Mouse (Mus musculus) bone marrow, adult 2 months (tissue): Measurements from ENCODE around the gene Arhgef40.

ENCODE experiments used
- CTCF ChIP-seq: fragments of 200-500 bp; IDR thresholded peaks from 2 replicates; pipeline ENCODE4 v1.5.1; 2011; ENCODE audit warnings: low read length, control low read depth; ENCODE audit not compliant: control insufficient read depth, insufficient read depth
- POLR2A ChIP-seq: fragments of 200-500 bp; IDR thresholded peaks from 2 replicates; pipeline ENCODE4 v1.6.1; 2011; ENCODE audit warnings: low read depth, mild to moderate bottlenecking, control low read depth, low read length, borderline replicate concordance; ENCODE audit not compliant: control insufficient read depth

DNA sequence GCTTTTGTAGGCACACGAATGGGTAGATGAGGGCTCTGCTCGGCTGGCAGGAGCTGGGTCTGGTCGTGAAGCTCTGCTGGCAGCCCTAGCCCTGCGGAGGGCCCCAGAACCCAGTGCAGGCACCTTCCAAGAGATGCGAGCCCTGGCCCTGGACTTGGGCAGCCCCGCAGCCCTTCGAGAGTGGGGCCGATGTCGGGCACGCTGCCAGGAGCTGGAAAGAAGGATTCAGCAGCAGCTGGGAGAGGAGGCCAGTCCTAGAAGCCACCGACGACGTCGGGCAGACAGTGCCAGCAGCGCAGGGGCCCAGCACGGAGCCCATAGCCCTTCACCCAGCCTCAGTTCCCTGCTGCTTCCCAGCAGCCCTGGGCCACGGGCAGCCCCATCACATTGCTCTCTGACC lies 12.3 kb downstream of the Arhgef40 start:
- TF ChIP-seq CTCF = no peak
- TF ChIP-seq POLR2A = no peak
